Mouse (Mus musculus) testis, adult 2 months (tissue): ENCODE measurements around the gene Tanc1.

Source experiments
- CTCF ChIP-seq: fragments of 200-500 bp; IDR thresholded peaks from 2 replicates; pipeline ENCODE4 v1.5.1; 2012; ENCODE audit warnings: low read depth, mild to moderate bottlenecking, inconsistent platforms, low read length, moderate library complexity; ENCODE audit not compliant: control insufficient read depth, insufficient read depth, insufficient replicate concordance
- POLR2A ChIP-seq: fragments of 200-500 bp; IDR thresholded peaks from 2 replicates; pipeline ENCODE4 v1.6.1; 2012; ENCODE audit warnings: low read depth, mild to moderate bottlenecking, inconsistent platforms, low read length, moderate library complexity; ENCODE audit not compliant: control insufficient read depth

DNA sequence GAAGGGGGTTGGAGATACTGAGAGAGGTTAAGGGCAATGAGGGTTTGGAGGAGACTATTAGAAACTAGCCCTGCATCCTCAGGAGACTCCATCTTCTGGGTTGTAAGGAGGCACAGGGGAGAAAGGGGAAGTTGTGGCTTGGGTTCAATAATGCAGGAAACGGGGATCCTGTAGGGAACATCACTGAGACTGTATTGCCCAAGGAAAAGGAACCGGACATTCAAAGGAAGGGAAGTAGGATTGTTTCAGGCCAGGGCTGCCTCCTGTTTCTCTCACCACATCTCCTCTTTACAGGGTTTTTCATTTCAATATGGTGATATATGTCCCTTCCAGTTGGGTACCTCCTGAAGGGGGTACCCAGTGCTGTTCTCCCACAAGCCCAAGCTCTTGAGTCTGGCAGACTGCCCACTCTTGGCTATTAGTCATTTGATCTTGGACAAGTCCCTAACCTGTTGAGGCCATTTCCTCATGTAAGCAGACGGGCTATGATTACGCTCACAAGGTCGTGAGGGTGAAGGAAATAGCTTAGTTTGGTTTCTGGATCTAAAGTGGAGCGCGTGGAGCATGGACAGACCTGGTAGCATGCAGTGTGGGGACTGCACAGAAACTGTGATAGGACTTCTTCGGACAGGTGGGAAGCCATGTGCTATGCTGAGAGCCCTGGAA lies 191.0 kb downstream of the Tanc1 start:
- TF ChIP-seq CTCF: no peak
- no peak for TF ChIP-seq POLR2A
